Mouse (Mus musculus): ENCODE measurements around the gene Pick1. TPM values are rescaled to one million over a fixed set of nuclear protein-coding genes. Genes with fewer than 3 reads are reported as not detected.

The Pick1 gene
- polyA plus RNA-seq, 1 experiment from 2014 or later, result 52.5 TPM

DNA sequence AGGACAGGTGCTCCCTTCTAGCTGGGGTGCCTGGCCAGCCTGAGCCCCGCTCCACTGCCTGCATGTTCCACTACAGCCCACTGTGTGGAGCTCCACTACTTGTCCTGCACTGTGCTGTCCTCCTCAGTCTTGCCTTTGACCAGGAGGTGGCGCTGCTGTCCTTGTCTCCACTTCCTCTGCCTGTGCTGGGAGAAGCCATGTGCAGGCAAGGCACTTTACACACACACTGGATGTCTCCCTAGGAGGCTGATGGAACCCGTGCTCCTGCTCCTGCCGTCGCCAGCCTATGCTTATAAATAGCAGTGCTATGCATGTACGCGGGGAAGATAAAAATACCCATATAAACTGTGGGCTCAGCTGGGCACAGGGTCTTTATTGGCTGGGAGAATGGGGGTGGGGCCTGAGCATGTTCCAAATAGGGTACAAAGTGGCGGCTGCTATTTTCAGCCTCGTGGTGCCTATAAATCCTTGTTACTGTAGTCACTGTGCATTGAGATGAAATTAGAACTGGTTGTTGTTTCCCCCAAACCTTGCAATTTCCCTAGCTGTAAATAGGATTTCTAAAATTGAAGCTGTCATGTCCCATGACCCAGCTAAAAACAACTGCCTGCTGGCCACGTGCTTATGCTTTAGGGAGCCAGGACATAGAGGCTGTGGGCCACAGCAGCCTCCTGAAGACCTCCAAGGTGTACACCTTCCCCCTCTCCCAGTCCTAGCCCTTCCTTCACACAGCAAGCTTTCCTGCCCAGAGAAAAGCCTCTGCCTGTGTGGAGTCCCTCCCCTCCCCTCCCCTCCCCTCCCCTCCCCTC lies 14.5 kb downstream of the Pick1 start:
- no peaks in the 10 kb centered on the region for H3K9me3 ChIP-seq (replicated peaks)
- H3K27me3 ChIP-seq (ENCODE audit: low read depth, poor library complexity, severe bottlenecking), result no peaks in the 10 kb centered on the region
- peak overlapping the region; percentile 26; the same call in 1 of the 2 replicates for H3K27ac ChIP-seq
- peaks cover 8% of the 10 kb centered on the region for H3K4me1 ChIP-seq
- peaks cover 83% of the 10 kb centered on the region for H3K36me3 ChIP-seq
- 26% methylated on average over 10 of the region's 10 CpGs for WGBS
- H3K4me3 ChIP-seq, result 0 out of 2 replicates have a peak overlapping the region, but pooled peaks have one; percentile 6
- peak; percentile 98 for DNase-seq (ENCODE audit: low spot score)

DNA sequence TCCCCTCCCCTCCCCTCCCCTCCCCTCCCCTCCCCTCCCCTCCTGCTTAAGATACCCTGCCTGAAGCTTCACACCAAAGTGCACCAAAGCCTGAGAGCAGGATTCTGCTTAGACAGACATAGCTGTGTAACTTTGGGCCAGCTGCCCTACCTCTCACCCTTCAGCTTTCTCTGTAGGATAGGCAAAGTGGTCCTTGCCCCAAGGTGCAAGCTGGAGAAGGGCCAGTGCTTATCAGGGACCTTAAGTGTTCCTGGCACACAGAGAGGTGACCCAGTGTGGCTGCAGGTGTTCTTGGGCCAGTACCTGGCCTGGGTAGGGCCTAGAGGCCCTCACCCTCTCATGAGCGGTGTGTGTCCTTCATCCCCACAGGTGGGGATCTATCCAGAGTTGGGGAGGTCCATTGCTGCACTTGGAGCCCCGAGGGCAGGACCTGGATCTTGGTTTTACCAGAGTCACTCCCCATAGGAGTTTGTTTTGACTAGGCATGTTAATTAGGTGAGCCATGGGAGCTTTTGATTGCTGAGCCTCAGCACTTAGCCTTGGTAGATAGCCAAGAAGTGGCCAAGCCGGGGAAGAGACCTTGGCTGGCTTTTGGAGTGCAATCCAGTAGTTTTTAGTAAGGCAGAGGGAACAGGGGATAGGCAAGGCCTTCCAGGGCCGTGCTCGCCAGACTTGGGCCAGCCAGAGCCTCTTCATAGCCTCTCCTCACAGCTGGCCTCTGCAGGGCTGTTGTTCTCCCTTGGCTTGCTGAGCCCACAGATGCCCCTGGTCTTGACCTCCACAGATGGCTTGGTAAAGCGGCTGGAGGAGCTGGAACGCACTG lies 15.3 kb downstream of the Pick1 start:
- DNase-seq (ENCODE audit: low spot score), result no peak
- H3K36me3 ChIP-seq, result peaks cover 83% of the 10 kb centered on the region
- H3K4me3 ChIP-seq, result no peak overlapping the region
- WGBS, result 78% methylated on average over 7 of the region's 7 CpGs
- peaks cover 8% of the 10 kb centered on the region for H3K4me1 ChIP-seq
- no peaks in the 10 kb centered on the region for H3K27me3 ChIP-seq (ENCODE audit: low read depth, poor library complexity, severe bottlenecking)
- no peaks in the 10 kb centered on the region for H3K9me3 ChIP-seq (replicated peaks)
- no peak overlapping the region for H3K27ac ChIP-seq

DNA sequence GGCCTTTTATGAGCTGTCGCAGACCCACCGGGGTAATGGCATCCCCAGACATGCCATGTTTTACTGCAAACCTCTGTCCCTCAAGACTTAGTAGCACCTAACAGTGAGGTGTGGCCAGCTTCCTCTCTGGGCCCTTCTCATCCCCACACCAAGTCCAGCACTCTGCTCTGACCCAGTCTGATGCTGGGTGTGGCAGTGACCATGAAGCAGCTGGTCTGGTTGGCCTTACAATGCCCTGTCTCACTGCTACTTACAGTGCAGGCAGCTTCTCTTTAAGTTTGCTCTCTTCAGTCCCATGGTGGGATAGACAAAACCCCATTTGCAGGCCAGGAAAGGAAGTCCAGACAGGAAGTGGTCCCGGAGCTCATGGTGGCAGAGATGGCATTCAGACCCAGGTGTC lies 16.3 kb downstream of the Pick1 start:
- no peak overlapping the region for H3K27ac ChIP-seq
- H3K4me3 ChIP-seq, result no peak overlapping the region
- H3K27me3 ChIP-seq (ENCODE audit: low read depth, poor library complexity, severe bottlenecking), result peaks cover 7% of the 10 kb centered on the region
- peaks cover 8% of the 10 kb centered on the region for H3K4me1 ChIP-seq
- H3K9me3 ChIP-seq (replicated peaks), result no peaks in the 10 kb centered on the region
- H3K36me3 ChIP-seq, result peaks cover 74% of the 10 kb centered on the region
- DNase-seq (ENCODE audit: low spot score), result no peak
- WGBS, result 94% methylated on average over 3 of the region's 3 CpGs

DNA sequence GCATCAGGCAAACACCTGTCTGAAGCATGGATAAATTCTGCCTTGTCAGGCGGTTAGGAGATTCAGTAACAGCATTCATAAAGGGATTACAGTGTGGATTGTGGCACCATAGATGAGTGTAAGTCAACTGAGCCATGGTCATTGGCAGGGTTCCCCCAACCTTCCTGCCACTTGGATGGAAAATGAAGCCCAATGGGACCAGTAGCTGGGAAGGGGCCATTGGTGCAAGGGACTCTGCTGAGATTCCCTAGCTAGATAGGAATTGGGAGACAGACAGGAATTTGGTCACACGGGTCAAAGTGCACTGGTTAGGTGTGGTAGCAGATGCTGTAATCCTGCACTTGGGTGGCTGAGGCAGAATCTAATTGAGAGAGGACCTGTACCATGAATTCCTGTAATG lies 21.3 kb downstream of the Pick1 start:
- H3K27me3 ChIP-seq (ENCODE audit: low read depth, poor library complexity, severe bottlenecking), result peaks cover 56% of the 10 kb centered on the region
- peaks cover 42% of the 10 kb centered on the region for H3K4me1 ChIP-seq
- no peak overlapping the region for H3K4me3 ChIP-seq
- H3K9me3 ChIP-seq (replicated peaks), result no peaks in the 10 kb centered on the region
- no peak for DNase-seq (ENCODE audit: low spot score)
- H3K27ac ChIP-seq, result no peak overlapping the region
- peaks cover 39% of the 10 kb centered on the region for H3K36me3 ChIP-seq
- WGBS, result 77% methylated on average over 2 of the region's 2 CpGs

DNA sequence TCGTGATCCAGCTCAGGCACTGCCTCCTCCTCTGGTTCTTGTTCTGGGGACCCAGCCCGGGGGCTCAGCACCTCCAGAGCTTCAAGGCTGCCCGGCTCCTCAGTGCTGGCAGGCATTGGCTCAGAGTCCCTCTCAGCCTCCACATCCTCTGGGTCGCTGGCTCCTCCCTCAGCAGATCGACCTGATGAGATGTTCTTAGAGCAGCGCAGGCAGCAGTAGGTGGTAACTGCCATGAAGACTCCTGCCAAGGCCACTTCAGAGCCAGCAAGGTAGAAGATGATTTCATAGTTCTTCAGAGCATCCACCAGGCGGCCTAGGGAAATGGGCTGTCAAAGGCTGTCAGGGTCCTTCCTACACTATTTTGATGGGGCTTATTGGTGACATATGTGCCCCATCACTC lies 22.2 kb downstream of the Pick1 start:
- H3K27ac ChIP-seq, result no peak overlapping the region
- no peak for DNase-seq (ENCODE audit: low spot score)
- H3K36me3 ChIP-seq, result peaks cover 30% of the 10 kb centered on the region
- H3K9me3 ChIP-seq (replicated peaks), result no peaks in the 10 kb centered on the region
- peaks cover 61% of the 10 kb centered on the region for H3K27me3 ChIP-seq (ENCODE audit: low read depth, poor library complexity, severe bottlenecking)
- peaks cover 42% of the 10 kb centered on the region for H3K4me1 ChIP-seq
- no peak overlapping the region for H3K4me3 ChIP-seq
- 54% methylated on average over 7 of the region's 7 CpGs for WGBS

DNA sequence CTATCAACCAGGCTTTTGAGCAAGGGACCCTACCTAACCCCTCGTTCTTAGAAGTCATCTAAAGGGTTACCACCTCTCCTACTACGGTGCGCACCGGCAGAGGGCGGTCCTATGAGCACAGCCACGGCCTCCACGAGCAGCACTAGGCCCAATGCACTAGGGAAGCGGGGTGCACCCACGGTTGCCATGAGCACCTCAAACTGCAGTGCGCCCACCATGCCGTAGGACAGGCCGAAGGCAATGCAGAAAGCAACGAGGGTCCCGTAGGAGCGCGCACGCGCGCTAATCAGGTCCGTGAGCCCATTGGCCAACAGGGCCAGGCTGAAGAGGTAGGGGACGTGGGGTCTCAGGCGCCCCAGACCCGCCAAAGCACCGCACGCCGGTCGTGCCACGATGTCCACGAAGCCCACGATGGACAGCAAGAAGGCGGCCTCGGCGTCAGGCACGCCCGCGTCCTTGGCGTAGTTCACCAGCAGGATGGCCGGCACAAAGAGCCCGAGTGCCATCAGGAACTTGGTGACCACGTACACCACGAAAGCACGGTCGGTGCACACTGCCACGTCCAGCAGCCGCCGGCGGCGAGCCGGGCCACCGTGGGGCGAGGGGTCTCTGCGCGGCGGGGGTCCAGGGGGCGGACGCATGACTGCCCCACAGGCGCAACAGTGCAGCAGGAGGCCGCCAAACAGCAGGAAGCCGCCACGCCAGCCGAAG lies 23.0 kb downstream of the Pick1 start:
- Histone ChIP-seq H3K27ac (peak overlapping the region; percentile 71), H3K4me3 (peak overlapping the region; percentile 51), H3K9me3 (replicated peaks) (no peaks in the 10 kb centered on the region), H3K36me3 (peaks cover 22% of the 10 kb centered on the region), H3K4me1 (peaks cover 42% of the 10 kb centered on the region), H3K27me3 (ENCODE audit: low read depth, poor library complexity, severe bottlenecking) (peaks cover 61% of the 10 kb centered on the region)
- WGBS, result 3% methylated on average over 61 of the region's 61 CpGs
- peak; percentile 68 for DNase-seq (ENCODE audit: low spot score)

DNA sequence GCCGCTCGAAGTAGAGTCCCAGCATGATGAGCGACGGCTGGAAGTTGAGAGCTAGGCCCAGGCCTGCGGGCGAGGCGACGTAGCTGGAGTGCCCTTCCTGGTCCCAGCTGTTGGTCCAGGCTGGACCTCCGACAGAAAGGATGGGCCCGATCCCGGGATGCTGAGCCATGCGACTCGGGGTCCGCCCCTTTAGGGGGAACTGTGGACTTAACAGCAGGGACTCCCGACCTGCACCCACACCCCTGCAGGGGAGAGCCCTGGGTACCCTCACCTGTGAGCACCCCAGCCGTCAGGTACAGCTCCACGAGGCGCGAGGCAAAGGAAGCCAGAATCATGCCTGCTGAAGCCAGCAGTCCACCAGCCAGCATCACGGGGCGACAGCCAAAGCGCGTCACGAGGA lies 23.6 kb downstream of the Pick1 start:
- Histone ChIP-seq H3K4me1 (peaks cover 42% of the 10 kb centered on the region), H3K27me3 (ENCODE audit: low read depth, poor library complexity, severe bottlenecking) (peaks cover 61% of the 10 kb centered on the region), H3K36me3 (peaks cover 17% of the 10 kb centered on the region), H3K4me3 (peak overlapping the region; percentile 51), H3K27ac (peak overlapping the region; percentile 71), H3K9me3 (replicated peaks) (no peaks in the 10 kb centered on the region)
- 33% methylated on average over 24 of the region's 24 CpGs for WGBS
- no peak for DNase-seq (ENCODE audit: low spot score)

DNA sequence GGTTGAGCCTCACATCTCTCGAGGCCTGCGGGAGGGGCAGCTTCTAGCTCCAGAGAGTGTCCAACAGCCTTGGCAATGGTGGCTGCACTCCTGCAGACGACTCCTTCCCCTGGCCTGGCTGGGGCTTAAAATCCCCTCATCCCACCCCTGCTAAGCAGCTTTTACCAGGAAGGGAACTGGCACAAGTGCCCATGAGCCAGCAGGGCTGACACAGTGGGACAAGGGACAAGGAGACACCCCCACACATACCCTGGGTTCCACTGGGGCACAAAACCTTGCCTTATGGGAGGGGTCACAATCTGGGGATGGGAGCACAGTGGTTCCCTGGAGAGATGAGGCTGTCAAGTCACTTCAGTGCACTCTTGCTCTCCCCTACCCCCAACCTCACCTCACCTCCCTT lies 25.7 kb downstream of the Pick1 start, which contains the start of gene Slc16a8:
Slc16a8 (minus strand) TSS at position 101 of the 400 bp plus-strand sequence.
- Histone ChIP-seq H3K9me3 (replicated peaks) (no peaks in the 10 kb centered on the region), H3K27ac (peak within 1 kb of the TSS; percentile 36; the same call in 1 of the 2 replicates), H3K4me1 (peaks cover 55% of the 10 kb centered on the region), H3K36me3 (no peaks in the 10 kb centered on the region), H3K27me3 (ENCODE audit: low read depth, poor library complexity, severe bottlenecking) (peaks cover 75% of the 10 kb centered on the region), H3K4me3 (no peak within 1 kb of the TSS)
- no peak for DNase-seq (ENCODE audit: low spot score)
- 51% methylated on average over 3 of the region's 3 CpGs for WGBS

DNA sequence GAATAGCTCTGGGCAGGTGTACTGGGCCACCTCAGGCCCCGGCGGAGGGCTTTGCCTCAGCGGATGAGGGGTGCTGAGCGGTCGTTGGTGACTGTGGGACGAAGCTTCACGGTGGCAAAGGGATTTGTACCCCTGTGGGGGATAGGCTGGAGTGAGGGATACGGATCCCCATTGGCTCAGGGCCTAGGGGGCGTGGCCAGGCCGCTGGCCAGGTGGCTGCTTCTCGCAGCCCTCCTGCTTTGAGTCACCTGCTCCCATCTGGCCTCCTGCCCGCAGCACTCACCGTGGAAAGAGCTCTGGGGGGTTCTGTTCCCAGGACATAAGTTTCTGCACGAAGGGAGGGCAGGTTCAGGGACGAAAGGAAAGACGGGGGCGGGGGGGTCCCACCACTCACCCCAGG lies 29.5 kb downstream of the Pick1 start:
- Histone ChIP-seq H3K27me3 (ENCODE audit: low read depth, poor library complexity, severe bottlenecking) (peaks cover 75% of the 10 kb centered on the region), H3K4me1 (peaks cover 47% of the 10 kb centered on the region)
- 27% methylated on average over 17 of the region's 17 CpGs for WGBS

DNA sequence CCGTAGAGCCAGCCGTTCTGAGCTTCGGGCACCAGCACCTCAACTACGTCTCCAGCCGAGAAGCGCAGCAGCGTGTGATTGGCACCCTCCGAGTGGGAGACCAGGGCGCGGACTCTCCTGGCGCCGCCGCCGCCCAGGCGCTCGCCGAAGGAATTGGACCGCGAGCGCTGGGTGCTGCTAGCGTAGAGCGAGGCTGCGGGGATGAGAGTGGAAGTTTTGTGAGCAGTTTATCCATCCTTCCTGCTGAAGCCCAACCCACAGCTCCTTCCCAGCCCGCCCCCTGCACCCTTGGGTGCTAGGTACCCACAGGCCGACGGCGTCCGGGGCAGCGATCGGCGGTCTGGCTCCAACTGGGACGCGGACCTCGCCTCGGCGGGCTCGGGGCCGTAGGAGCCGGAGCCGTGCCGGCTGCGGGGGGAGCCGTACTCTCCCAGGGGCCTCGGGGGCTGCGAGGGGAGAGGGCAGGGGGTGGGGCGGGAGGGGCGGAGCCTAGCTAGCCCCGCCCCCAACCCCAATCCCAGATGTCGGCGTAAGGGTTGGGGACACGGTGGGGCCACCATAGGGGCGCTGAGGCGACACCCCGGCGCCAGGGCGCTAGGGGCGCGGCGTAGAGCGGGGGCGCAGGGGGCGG lies 32.2 kb downstream of the Pick1 start:
- Histone ChIP-seq H3K4me3 (peak overlapping the region; percentile 83), H3K9me3 (replicated peaks) (no peaks in the 10 kb centered on the region), H3K36me3 (no peaks in the 10 kb centered on the region), H3K4me1 (peaks cover 35% of the 10 kb centered on the region), H3K27ac (peak overlapping the region; percentile 77), H3K27me3 (ENCODE audit: low read depth, poor library complexity, severe bottlenecking) (peaks cover 61% of the 10 kb centered on the region)
- DNase-seq (ENCODE audit: low spot score), result peak; percentile 68
- 1% methylated on average over 55 of the region's 62 CpGs for WGBS

More for the DNA sequence above, 29.5 kb downstream of the Pick1 start:
- Histone ChIP-seq H3K9me3 (replicated peaks) (no peaks in the 10 kb centered on the region), H3K27ac (no peak overlapping the region), H3K36me3 (no peaks in the 10 kb centered on the region), H3K4me3 (no peak overlapping the region)
- no peak for DNase-seq (ENCODE audit: low spot score)

DNA sequence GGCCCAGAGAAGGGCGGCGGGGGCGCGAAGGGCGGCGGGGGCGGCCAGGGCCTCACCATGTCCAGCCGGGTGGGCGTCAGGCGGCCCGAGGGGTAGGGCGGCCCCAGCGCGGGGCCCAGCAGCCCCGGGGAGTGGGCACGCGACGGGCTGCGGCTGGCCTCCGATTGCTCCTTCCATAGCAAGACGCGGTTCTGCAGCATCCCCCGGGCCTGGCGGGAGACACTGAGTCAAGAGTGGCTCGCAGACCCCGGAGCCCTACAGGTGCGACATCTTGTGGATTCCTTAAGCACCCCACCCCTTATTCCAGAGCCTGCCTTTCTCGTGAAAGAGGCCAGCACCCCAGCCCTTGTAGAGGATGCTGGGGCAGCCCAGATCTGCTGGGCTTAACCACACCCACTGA lies 32.8 kb downstream of the Pick1 start:
- no peaks in the 10 kb centered on the region for H3K9me3 ChIP-seq (replicated peaks)
- H3K4me1 ChIP-seq, result peaks cover 35% of the 10 kb centered on the region
- DNase-seq (ENCODE audit: low spot score), result peak; percentile 64
- peaks cover 61% of the 10 kb centered on the region for H3K27me3 ChIP-seq (ENCODE audit: low read depth, poor library complexity, severe bottlenecking)
- H3K27ac ChIP-seq, result peak overlapping the region; percentile 77
- WGBS, result 1% methylated on average over 26 of the region's 28 CpGs
- no peaks in the 10 kb centered on the region for H3K36me3 ChIP-seq
- peak overlapping the region; percentile 83 for H3K4me3 ChIP-seq

DNA sequence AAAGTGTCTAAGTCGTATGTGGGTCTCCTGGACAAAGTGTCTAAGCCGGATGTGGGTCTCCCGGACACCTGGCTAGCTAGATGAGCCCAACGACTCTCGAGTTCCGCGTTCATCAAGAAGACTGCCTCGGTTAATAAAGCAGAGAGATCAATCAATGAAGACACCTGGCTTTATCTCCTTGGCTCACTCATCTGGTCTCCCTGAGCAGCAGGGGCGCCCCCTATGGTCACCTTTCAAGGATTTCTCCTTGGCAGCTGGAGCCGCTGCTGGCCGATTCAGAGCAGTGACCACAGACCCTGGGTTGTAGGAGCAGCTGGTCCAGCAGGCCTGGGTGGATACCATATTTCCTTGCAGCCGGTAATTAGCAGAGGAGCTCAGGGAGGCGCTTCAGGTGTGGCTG lies 33.4 kb downstream of the Pick1 start:
- H3K36me3 ChIP-seq, result no peaks in the 10 kb centered on the region
- WGBS, result 24% methylated on average over 13 of the region's 13 CpGs
- peaks cover 35% of the 10 kb centered on the region for H3K4me1 ChIP-seq
- peak overlapping the region; percentile 83 for H3K4me3 ChIP-seq
- peak; percentile 61 for DNase-seq (ENCODE audit: low spot score)
- H3K27ac ChIP-seq, result no peak overlapping the region
- no peaks in the 10 kb centered on the region for H3K9me3 ChIP-seq (replicated peaks)
- peaks cover 61% of the 10 kb centered on the region for H3K27me3 ChIP-seq (ENCODE audit: low read depth, poor library complexity, severe bottlenecking)
